27 mouse cellular contexts compared by ENCODE assay signal in genomic region chr5:98127074-98127473, GRCm38 (mm10). TPM values are rescaled to one million over a fixed set of nuclear protein-coding genes. Genes with fewer than 3 reads are reported as not detected.
"Had no signal": no experiment of that assay in that cellular context is flagged by ENCODE, and none has a peak within 500 bp of the region (broad histone marks: within the 10 kb centered on the region; RNA-seq: fewer than 3 reads in every experiment).

No protein-coding gene starts in this region.

- H3K9ac ChIP-seq: heart, embryonic 13.5 days; heart, embryonic 15.5 days; hindbrain, embryonic 13.5 days; hindbrain, embryonic 15.5 days; intestine, embryonic 15.5 days; limb, embryonic 12.5 days had no signal

- H3K4me3 ChIP-seq: gastrocnemius, adult 2 months; heart, embryonic 13.5 days; heart, embryonic 15.5 days; hindbrain, embryonic 13.5 days; hindbrain, embryonic 15.5 days; intestine, embryonic 15.5 days; layer of hippocampus, adult 2 months; left cerebral cortex, adult 2 months; limb, embryonic 10.5 days; limb, embryonic 12.5 days had no signal

- H3K27ac ChIP-seq: gastrocnemius, adult 2 months; heart, embryonic 13.5 days; heart, embryonic 15.5 days; hindbrain, embryonic 13.5 days; hindbrain, embryonic 15.5 days; intestine, embryonic 15.5 days; layer of hippocampus, adult 2 months; left cerebral cortex, adult 2 months; limb, embryonic 10.5 days; limb, embryonic 12.5 days had no signal

- H3K36me3 ChIP-seq: heart, embryonic 13.5 days; heart, embryonic 15.5 days; hindbrain, embryonic 13.5 days; hindbrain, embryonic 15.5 days; intestine, embryonic 15.5 days; limb, embryonic 10.5 days; limb, embryonic 12.5 days had no signal

- H3K27me3 ChIP-seq: heart, embryonic 13.5 days; heart, embryonic 15.5 days; hindbrain, embryonic 13.5 days; hindbrain, embryonic 15.5 days; intestine, embryonic 15.5 days; limb, embryonic 12.5 days had no signal

- H3K9me3 ChIP-seq: heart, embryonic 13.5 days; heart, embryonic 15.5 days; hindbrain, embryonic 13.5 days; hindbrain, embryonic 15.5 days; intestine, embryonic 15.5 days; limb, embryonic 10.5 days; limb, embryonic 12.5 days had no signal

- H3K4me1 ChIP-seq: heart, embryonic 13.5 days; heart, embryonic 15.5 days; hindbrain, embryonic 13.5 days; hindbrain, embryonic 15.5 days; intestine, embryonic 15.5 days; limb, embryonic 10.5 days; limb, embryonic 12.5 days had no signal

- H3K4me2 ChIP-seq: heart, embryonic 11.5 days; heart, embryonic 13.5 days; heart, embryonic 15.5 days; hindbrain, embryonic 13.5 days; hindbrain, embryonic 15.5 days; intestine, embryonic 15.5 days; limb, embryonic 12.5 days; liver, embryonic 11.5 days had no signal

- ATAC-seq: inflammation-experienced regulatory T-cells, adult 6 months; intestine, embryonic 15.5 days; intestine, postnatal 0 days had no signal

- DNase-seq: gastrocnemius, adult 2 months; gastrocnemius, postnatal 10 days; gastrocnemius, postnatal 25 days; heart, adult 18-20 months; heart, postnatal 14 days; heart, postnatal 36 days; kidney, adult 18-20 months; kidney, adult 8-10 months; kidney, postnatal 10 days; kidney, postnatal 25 days; kidney, postnatal 4 days; liver had no signal

RNA-seq across cellular contexts. Expression of gene Prdm8, which starts 39.9 kb away (rescaled TPM):
- polyA plus RNA-seq: heart, embryonic 11.5 days; heart, embryonic 15.5 days; heart, postnatal 0 days; inflammation-experienced regulatory T-cells, adult 6 months; intestine, embryonic 15.5 days; kidney, embryonic 14.5 days; liver, embryonic 11.5 days had no signal
